Mouse (Mus musculus) gastrocnemius, postnatal 14 days (tissue): ENCODE results near the gene Anapc7. TPM values are rescaled to one million over a fixed set of nuclear protein-coding genes. Genes with fewer than 3 reads are reported as not detected.
"Not testable (repeated sequence)": the region's sequence is repeated elsewhere in the genome, so short reads cannot be mapped to it uniquely, and the experiment has no call there.

Experiments
- DNase-seq: peaks from one replicate; pipeline ENCODE4 v3.0.0; 2021; ENCODE audit warnings: mixed read lengths
- intact Hi-C: fragments of 180-260 bp; cut with DNase I; formaldehyde crosslinking; loops from one replicate; pipeline ENCODE4 v1.15.1; 2025; ENCODE audit warnings: low total_unique reads
- total RNA-seq, 2 experiments: library from RNA; stranded (reverse); gene quantifications; 2 replicates each; pipeline ENCODE4 v1.2.3; 2021

Anapc7 gene
- total RNA-seq, 2 experiments from 2014 or later: 16.6 to 18.1 TPM

GRCm38 (mm10) chr5:122481844-122482243 lies 60.4 kb downstream of the Anapc7 start:
- DNase-seq: no peak
- intact Hi-C loops: no loop called here

- intact Hi-C loops: no loop called here
- no peak for DNase-seq
Observed at GRCm38 (mm10) chr5:122482733-122483391, 61.4 kb downstream of the Anapc7 start.

GRCm38 (mm10) chr5:122486243-122486642 lies 64.8 kb downstream of the Anapc7 start:
- intact Hi-C loops: not testable (repeated sequence)

GRCm38 (mm10) chr5:122487825-122488224 lies 66.3 kb downstream of the Anapc7 start:
- intact Hi-C loops: no loop called here
- no peak for DNase-seq

More at GRCm38 (mm10) chr5:122486243-122486642, 64.8 kb downstream of the Anapc7 start:
- DNase-seq: not testable (repeated sequence)

GRCm38 (mm10) chr5:122490148-122490547 lies 68.7 kb downstream of the Anapc7 start:
- DNase-seq: no peak
- intact Hi-C loops: no loop called here

- intact Hi-C loops: no loop called here
- no peak for DNase-seq
Observed at GRCm38 (mm10) chr5:122491385-122491784, 69.9 kb downstream of the Anapc7 start.

- DNase-seq: no peak
- intact Hi-C loops: no loop called here
Observed at GRCm38 (mm10) chr5:122493035-122493434, 71.5 kb downstream of the Anapc7 start.

- no peak for DNase-seq
- intact Hi-C loops: no loop called here
Observed at GRCm38 (mm10) chr5:122494449-122494848, 73.0 kb downstream of the Anapc7 start.

Other genes starting within 250 kb of the Anapc7 start
- gene Hvcn1, start 214.9 kb upstream of the Anapc7 start, total RNA-seq: 1 to 10 TPM; 1.6 to 2.0 TPM
- 1 to 10 TPM; 2.4 to 3.0 TPM for gene Tctn1, start 157.2 kb upstream of the Anapc7 start, total RNA-seq
- 10 to 100 TPM; 39.6 to 74.8 TPM for gene Pptc7, start 137.3 kb upstream of the Anapc7 start, total RNA-seq
- gene Rad9b, start 67.5 kb upstream of the Anapc7 start, total RNA-seq: under 1 TPM; 0.47 to 0.73 TPM
- 10 to 100 TPM; 48.9 to 50.1 TPM for gene Vps29, start 67.3 kb upstream of the Anapc7 start, total RNA-seq
- gene Gpn3, start 49.8 kb upstream of the Anapc7 start, total RNA-seq: 10 to 100 TPM; 20.0 to 26.6 TPM
- 1 to 10 TPM; 7.6 to 7.8 TPM for gene Fam216a, start 49.3 kb upstream of the Anapc7 start, total RNA-seq
- gene Arpc3, start 29.8 kb upstream of the Anapc7 start, total RNA-seq: 10 to 100 TPM; 68.8 to 72.9 TPM
- gene Atp2a2, start 80.5 kb downstream of the Anapc7 start, total RNA-seq: 100 to 1,000 TPM; 213 to 317 TPM
- gene Ift81, start 192.8 kb downstream of the Anapc7 start, total RNA-seq: 1 to 10 TPM; 3.7 to 6.2 TPM
- gene P2rx7, start 222.2 kb downstream of the Anapc7 start, total RNA-seq: 1 to 10 TPM; 2.4 to 2.7 TPM